Mouse (Mus musculus) A20 (cell line): ENCODE measurements around the gene Cxcl12.

ENCODE experiments used
- DNase-seq: peaks from one replicate; pipeline ENCODE4 v3.0.0-alpha.2; 2011; ENCODE audit warnings: low read depth, low spot score

Cxcl12 gene

DNA sequence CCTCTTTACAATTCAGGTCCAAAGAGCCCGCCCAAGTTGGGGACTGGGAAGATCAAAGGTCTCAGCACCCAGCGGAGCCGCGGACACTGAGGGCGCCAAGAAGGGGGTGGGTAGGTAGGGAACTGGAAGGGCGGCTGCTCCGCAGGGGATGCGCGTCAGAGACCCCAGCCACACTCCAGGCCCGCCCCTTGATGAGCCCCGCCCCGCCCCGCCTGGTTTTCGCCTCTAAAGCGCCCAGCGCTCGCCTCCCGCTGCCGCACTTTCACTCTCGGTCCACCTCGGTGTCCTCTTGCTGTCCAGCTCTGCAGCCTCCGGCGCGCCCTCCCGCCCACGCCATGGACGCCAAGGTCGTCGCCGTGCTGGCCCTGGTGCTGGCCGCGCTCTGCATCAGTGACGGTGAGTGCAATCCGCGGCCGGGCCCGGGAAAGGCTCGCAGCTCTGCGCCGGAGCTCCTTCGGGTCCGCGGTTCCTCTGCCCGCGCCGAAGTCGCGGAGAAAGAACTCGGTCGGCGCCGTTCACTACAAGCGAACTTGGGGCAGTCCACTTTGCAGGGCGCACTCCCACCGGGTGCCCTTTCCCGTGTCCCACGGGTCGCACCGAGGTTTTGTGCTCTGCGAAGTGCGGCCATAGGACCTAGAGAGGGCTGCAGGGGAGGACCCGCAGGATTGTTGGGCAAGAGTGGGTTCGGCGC, at the start of gene Cxcl12:
Gene Cxcl12, plus strand, starts transcription at position 215 of the 691 bp plus-strand sequence.
- no peak for DNase-seq

DNA sequence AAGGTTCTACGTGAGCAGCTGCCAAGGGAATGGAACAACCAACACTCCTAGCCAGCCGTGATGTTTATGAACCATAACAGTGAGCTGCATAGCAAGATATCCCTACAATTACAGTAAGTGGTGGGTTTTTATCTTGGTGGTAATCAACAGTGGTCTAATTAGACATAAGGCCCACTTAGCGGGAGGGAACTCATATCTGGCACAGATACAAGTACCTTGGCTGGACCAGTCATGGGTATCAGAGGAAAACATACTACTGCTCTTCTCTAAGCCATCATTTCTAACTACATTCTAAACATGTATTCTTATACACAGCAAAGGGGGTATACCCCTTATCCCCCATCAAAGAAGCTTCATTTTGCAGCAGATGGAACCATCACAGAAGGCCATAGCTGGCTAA, 46.3 kb upstream of the Cxcl12 start:
- DNase-seq = no peak

DNA sequence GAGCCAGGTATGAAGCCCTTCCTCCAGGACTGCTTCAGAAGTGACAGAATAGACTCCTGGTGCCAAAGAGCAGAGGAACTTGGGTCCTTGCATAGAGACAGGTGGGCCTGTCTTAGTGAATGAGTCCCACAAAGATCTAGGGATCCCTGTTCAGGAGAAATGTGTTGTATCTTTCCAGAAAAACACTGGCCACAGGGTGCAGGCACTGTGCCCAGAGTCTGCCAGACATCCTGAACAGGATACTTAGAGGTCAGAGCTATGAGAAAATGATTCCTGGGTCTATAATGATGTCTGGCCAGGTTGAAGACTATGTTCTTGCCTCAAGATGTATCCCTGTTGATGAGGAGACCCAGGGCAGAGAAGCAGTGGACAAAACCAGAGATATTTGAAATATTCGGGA, 42.0 kb upstream of the Cxcl12 start:
- DNase-seq = no peak

DNA sequence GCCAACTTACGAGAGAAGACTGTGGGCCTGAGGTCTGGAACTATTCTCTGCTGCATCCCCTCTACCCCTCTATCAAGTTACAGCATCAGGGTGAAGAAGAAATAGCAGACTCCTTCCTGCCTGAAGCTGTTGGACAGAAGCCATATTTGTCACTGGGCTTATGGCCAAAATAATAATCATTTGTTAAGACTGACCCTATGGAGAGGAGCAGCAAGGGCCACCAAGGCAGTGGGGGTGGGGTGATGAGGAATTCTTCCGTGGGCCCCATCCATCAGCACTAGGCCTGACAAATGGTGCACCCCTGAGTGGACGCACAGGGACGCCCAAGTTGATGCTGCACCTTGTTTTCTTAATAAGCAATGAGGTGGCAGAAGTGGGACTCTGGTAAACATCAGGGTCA, 38.9 kb upstream of the Cxcl12 start:
- no peak for DNase-seq

DNA sequence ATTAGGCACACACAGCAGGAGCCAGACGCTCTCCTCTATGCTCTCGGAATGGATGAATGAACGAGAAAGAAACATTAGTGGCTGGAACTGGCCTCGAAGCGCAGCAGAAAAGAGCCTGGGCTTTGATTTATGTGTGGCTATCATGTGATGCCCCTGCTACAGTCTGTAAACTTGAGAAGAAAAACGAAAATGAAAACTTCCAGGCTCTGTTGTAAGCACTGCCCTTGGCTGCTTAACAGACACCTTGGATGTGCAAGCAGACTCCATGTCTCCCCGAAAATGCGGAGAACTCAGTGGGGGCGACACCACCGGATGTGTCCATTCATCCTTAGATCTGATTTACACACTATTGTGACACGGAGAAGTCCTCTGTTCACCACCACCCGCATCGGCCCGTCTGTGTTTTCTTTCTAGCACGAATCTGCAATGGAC, 37.6 kb upstream of the Cxcl12 start:
- DNase-seq = no peak

DNA sequence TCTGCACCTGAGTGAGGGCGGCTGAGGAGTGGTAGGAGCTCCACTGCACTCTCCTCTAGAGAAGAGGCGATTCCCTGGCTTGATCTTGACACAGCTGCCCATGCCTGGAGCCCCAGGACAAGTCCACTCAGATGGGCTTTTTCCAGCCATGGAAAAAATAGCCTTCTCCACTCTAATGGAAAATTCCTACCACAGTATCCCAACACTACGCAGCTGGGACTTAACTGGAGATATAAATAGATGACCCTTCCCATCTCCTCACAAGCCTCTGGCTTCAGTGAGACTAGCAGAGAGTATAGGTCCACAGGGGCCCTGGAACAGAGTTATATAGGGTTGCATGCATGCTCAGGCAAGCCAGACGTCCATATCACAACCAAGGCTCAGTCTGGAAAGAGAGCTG, 33.8 kb upstream of the Cxcl12 start:
- no peak for DNase-seq

DNA sequence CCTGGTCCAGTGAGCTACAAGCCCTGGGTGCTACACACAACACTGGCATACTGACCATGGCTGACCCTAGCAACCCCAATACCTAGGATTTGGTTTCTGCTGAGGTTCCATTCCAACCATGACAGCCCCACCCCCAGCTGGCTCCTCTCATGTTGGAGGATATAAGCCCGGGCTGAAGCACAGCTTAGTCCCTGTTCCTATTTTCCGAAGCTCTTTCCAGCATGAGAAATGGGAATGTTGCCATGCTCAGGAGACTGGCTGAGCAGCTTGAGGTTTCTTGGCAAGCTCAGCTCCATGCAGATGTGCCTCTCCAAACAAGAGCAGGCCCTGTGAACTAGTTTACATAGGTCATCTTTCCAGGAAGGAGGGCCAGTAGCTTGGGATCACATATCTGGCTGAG, 30.6 kb upstream of the Cxcl12 start:
- DNase-seq = no peak

DNA sequence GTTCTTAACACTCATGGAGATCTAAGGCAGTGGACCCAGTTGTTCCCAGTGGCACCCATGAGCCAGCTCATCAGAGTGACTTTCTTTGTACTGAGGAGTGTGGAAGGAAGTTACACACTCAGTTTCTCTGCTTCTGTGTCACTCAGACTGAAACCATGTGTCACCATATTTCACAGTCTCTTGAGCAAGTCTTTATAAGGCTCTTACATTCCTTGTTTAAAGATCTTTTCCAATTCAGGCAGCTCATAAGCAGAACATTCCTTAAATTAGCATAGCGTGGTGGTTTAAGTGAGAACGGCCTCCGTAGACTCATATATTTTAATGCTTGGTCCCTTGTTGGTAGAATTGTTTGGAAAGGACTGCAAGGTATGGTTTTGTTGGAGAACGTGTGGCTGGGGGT, 27.4 kb upstream of the Cxcl12 start:
- no peak for DNase-seq

DNA sequence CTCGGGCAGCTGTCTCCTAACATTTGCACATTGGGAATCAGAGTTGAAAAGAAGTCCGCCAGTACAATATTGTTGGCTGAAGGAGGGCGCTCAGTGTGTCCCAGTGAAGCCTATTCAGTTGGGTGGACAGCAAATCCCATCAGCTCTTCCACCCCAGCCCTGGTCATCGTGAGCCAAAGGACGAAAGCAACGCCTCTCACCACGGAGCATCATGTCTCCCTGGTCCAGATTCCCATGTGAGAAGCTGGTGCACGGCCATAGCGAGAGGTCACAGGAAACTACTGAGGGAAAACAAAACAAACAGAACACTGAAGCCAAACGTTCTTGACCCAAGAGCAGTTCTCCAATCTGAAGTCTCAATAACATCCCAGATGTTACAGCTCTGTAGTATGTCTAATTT, 21.4 kb upstream of the Cxcl12 start:
- no peak for DNase-seq

DNA sequence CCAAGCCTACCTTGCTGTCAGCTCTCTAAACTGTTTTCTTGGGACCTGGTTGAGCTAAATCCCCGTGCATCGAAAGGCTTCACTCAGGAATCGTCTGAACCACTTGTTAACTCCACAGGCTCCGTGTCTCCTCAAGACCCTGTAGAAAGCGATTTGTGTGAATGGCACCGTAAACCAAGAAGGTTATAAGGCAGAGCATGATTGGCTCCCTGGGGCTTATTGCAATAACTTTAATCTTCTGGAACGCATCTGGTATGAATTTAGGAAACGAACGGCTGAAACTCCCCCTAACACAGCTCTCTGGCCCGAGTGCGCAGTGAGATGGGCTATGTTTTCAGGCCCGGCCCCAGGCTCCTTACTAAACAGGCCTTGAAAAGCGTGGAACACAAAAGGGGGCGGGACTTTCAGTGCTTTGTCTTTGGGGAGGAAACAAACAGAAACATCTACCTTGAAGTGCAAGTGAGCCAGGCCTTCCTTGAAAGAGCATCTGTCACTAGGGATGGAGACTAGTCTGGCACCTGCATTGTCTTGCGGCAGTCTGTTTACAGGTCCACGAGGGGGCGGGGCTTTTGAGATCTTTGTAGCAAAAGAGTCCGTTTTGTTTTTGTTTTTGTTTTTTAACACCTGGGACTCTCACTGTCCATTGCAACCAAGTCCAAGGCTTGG, 16.7 kb upstream of the Cxcl12 start:
- no peak for DNase-seq

DNA sequence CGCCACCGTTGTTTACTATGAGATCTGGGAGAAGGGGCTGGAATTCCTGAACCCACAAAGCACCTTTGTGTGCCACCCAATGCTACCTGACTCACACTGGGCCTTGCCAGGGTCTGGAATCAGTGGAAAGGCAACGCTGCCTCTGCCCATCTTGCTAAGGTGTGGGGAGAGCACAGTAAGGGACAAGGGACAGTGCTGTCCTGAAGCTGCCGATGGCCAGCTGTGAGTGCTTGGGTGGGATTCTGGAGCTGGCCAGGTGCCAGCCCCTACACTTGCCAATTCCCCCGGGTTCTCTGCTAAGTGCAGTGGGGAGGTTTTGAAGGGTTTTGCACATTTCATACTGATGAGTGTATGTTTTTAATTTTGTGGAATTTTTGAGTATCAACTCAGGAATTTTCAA, 15.3 kb upstream of the Cxcl12 start:
- no peak for DNase-seq

DNA sequence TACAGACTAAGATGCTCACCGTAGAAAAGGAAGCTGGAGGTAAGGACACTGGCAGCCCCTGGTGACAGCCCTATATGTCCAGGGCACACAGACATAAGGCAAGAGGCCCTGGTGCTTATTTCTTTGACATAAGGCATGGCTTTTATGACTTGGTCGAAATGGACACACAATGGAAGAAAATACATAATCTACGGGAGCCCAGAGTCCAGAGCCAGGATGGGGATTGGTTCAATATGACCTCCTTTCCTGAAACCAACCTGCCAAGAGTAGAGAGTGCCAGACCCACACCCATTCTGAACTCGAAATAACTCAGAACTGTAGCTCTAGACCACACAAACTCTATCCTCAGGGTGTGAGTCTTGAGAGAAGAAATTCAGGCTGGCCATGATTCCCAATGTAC, 11.5 kb upstream of the Cxcl12 start:
- DNase-seq = no peak

DNA sequence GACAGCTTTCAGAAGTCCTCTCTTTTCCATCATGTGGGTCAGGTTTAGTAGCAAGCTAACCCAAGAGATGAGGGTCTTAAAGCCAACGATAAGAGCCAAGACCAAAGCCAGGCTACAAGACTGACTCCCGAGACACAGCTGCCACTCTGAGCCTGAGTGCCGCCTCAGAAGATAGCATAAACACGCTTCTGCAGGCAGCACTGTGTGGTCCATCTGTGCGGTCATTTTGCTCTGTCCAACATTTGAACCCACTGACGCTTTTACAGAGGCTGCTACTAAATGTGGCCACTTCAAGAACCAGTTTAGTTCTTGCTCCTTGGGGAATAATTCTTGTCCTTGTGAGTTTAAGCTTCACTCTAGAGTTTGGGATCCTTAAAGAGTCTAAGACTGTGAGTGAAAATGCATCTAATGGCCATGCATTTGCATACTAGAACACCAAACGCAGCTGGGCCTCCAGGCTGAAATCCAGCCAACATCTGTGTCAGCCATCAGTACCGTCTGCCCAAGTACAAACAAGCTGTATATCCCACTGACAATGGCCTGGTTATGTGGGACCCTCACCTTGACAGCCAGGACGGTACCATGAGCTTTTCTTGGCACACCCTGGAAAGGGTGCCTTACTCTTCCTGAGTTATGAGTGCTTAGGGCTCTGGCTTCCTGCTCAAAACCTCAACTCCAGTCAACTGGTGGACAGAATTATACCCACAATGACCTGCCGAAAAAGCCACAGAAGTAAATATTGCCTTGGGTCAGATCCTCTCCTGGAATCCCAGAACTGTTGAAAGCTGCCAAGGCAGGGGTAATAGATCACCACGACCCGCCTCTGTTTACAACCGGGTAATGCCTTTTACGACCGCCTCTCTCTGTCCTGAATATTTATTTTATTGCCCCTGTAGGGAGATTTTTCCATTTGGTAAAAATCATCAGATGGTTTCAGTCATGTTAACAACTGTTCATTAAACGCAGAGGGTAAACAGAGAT, 8.3 kb upstream of the Cxcl12 start:
- DNase-seq = no peak

DNA sequence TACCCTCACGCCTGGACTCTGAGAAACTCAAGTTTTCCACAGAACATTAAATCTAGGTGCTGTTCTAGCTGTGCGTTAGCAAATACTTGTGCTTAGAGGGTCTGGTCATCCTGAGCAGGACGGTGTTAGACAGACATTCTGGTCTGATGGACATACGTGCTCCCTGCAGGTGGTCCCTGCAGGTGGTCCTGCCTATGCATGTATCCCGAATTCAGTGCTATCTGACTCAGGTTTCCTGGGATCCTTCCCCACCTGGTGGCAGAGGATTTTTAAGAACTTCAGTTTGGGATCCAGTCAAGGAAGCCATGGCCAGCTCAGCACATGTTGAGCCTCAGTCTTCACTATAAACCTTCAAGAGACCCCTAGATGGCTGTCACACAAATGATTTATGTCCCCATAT, 4.8 kb upstream of the Cxcl12 start:
- DNase-seq = no peak

DNA sequence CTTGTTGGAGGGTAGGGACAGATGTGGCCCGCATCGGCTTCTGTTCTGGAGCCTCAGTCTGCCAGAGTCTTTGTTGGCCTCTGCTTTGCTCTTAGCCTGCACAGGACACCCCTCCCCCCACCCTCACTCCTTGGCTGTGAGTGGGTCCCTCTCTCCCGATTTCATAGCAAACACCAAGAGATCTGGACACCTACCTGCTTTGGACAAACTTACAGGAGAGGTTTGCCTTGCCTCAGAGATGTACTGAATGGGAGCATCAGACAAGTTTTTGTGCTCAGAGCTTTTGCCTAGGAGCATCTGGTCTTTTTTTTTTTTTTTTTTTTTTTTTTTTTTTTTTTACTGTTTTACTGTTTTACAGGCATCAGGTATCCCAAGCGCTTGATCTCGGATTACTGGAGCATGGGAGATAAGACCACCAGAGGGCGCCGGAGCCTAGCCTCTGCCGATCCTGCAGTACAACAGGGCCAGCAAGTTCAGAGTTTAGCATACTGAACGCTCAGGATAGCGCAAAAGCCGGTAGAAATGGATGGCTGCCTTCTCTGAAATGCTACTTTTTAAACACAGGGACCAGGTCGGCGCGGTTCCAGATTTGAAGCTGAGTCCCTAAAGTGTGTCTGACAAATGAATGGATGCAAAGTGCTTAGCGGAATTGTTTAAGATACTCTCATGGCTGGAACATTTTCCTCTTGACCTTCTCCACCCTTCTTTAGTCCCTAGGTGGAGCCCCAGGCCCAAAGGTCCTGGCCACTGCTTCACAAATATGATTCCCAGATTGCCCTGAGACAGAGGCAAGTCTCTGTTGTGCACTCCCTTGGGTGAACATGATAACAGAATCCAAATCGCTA, 1.5 kb upstream of the Cxcl12 start:
- peak; percentile 62 for DNase-seq

DNA sequence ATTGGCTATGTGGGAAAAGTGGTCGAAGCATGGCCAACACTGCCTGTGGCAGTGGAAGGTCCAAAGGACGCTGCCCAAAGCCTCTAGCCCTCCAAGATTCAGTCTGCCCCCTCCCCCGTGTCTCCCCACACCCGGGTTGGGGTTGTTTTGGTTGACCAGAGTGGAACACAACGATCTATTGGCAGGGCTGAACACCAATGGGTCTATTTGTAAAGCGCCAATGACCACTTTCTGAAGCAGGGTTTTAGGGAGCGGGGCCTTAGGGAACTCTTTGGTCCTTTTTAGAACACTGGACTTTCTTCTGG, 957 bp upstream of the Cxcl12 start:
- no peak for DNase-seq

DNA sequence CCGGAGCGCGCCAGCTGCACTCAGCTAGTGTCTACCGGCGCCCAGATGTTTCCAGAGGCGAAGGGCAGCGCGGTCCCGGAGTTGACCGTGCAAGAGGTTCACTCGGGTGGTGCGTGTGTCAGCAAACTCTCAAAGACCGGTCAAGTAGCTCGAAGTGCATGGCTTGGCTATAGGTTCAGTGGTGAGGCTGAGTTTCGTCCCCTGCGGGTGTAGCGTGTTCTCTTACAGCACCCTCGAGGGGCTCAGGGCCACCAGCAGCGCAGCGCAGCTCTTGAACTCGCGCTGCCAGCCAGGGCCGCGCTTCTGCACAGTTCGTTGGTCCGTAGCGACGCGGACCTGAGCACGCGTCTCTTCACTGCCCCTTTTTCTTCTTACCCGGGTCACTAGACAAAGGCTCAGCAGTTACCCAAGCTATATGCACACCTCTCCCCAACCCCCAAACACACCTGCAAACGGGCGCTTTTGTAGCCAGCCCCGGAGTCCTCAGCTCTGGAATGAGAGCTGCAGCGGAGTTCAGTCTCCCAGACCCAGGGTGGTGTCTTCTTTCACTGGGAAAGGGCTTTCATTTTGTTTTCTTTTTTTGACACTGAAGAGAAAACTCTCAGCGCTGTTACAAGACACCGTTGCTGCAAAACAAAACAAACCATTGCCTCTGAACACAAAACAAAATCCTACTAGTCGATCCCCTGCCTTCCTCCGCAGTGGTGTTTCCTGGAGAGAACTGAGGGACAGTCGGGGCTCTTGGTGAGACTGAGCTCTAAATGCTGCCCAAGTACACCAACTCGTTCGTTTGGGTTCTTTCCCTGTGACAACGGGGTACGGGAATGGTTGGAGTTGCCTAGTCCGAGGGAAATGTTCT, 945 bp downstream of the Cxcl12 start:
- DNase-seq = no peak

DNA sequence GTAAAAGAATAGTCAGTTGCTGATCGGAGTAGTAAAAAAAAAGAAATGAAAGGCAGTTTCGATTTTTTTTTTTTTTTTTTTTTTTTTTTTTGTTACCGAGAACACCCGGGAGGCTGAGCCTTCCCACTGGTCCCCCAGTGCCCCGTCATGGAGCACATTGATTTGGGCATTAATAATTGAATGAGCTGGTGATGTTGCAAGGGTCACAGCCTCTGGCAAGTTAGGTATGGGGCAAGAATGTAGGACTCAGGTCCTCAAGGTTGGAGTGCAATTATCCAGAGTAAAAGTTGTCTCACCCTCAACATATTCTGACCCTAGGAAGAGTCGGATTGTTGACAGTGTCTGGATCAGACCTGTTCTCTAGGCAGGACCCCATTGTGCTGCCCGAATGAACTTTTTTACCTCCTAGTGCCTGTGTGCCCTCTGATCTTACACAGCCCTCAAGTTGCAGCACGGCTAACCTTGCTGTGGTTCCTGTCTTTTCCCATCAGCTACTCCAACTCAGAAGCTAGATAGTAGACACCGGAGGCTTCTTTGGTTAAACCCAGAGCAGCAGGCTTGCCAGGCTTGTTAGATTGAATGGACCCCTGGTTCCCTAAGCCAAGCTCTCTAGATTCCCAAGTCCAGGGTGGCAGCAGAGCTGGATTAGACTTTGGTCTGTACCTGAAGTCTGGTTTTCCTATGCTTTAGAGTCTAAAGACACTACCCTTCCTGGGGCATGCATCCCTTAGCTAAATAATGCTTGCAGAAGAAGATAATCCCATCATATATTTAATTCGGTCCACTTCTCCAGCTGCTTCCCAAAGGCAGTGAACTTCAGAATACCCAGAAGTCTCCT, 1.8 kb downstream of the Cxcl12 start:
- no peak for DNase-seq

DNA sequence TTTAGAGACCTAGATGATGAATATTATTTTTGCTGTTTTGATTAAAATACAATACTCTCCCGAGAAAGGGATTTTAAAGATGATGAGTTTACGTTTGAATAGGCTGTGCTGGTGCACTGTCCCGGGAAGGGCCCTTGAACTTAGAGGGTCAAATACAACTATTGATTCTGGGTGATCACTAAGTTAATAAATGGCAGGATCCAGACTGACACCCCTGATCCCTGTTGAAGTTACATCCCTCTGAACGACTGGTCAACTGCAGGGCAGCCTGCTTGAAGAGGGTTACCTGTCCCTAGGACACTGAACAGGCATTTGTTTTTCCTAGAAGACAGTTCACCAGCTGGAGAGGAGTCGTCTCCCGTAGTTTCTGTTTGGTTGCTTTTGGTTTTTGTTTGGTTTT, 4.0 kb downstream of the Cxcl12 start:
- no peak for DNase-seq

DNA sequence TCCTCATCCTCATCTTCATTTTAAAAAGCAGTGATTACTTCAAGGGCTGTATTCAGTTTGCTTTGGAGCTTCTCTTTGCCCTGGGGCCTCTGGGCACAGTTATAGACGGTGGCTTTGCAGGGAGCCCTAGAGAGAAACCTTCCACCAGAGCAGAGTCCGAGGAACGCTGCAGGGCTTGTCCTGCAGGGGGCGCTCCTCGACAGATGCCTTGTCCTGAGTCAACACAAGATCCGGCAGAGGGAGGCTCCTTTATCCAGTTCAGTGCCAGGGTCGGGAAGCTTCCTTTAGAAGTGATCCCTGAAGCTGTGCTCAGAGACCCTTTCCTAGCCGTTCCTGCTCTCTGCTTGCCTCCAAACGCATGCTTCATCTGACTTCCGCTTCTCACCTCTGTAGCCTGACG, 5.5 kb downstream of the Cxcl12 start:
- peak; percentile 57 for DNase-seq
